Mouse (Mus musculus): Measurements from ENCODE around the gene Ropn1l. TPM values are rescaled to one million over a fixed set of nuclear protein-coding genes. Genes with fewer than 3 reads are reported as not detected.

The Ropn1l gene
- total and polyA plus RNA-seq, 3 experiments: 0.96 to 1.7 TPM; not detected in 1

DNA sequence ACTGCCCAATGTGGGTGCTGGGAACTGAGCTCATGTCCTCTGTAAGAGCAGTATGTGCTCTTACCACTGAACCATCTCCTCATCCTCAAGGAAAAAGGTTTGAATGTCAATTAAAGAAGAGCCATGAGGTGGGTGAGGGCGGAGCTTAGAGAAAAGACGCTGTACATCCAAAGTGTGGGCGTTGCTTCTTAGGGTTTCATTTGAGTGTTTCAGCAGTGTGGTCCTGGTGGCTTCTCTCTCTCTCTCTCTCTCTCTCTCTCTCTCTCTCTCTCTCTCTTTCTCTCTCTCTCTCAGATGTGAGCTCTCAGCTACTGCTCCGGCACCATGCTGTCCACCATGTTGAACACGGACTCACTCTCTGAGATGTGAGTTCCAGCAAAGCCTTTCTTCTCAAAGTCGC lies 39.9 kb downstream of the Ropn1l start (continued):
- no peak for TF ChIP-seq EP300 (IDR thresholded peaks at IDR 0.05; ENCODE audit: low read depth in 1 of 2, low read length in 2 of 2)

DNA sequence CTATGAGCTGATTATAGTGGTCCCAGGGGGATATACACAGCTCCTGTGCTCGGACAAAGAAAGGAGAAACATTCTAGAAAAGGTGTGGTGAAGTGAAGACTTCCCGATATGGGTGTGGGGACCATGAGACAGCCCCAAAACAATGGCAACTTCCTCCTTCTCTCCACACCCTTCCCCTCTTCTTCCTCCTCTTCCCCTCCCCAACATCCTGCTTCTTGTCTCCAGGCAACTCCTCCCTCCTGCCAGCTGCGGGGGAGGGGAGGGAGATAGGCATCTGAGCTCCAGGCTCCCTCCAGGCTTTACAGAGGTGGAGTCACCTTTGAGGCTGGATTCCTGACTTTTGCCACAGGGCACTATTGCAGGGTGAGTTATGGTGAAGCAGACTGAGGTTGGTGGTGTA lies 40.6 kb downstream of the Ropn1l start:
- Histone ChIP-seq H3K9ac (ENCODE audit: control insufficient read depth, low read depth, low read length, poor library complexity, severe bottlenecking) (peak overlapping the region; percentile 33), H3K4me3 (ENCODE audit: control insufficient read depth in 1 of 2, insufficient read depth in 1 of 2, low read depth in 2 of 2, low read length in 2 of 2) (peak overlapping the region; percentile 11 to 40; a peak in 3 of 4 replicates), H3K4me1 (ENCODE audit: control insufficient read depth in 1 of 2, insufficient read depth in 2 of 2, low read length in 2 of 2) (peaks cover 30 to 62% of the 10 kb centered on the region in 2 experiments), H3K27ac (ENCODE audit: control insufficient read depth, low read depth, low read length) (peak overlapping the region; percentile 86), H3K27me3 (ENCODE audit: control insufficient read depth in 1 of 2, insufficient read depth in 2 of 2, low read length in 2 of 2) (no peaks in the 10 kb centered on the region), H3K79me2 (ENCODE audit: control insufficient read depth, insufficient read depth, low read length, poor library complexity) (peaks cover 12% of the 10 kb centered on the region), H3K9me3 (replicated peaks; ENCODE audit: insufficient read depth, low read length) (no peaks in the 10 kb centered on the region), H3K36me3 (ENCODE audit: control insufficient read depth in 1 of 2, insufficient read depth in 2 of 2, low read length in 2 of 2) (peaks cover 0 to 50% of the 10 kb centered on the region in 2 experiments; a peak in 2 of 4 replicates)
- TF ChIP-seq USF1 (IDR thresholded peaks at IDR 0.05; ENCODE audit: low read depth, low read length): 0 out of 2 replicates have a peak, but pooled peaks have one; percentile 11
- no peak for TF ChIP-seq TAL1 (IDR thresholded peaks at IDR 0.05; ENCODE audit: low read length)
- TF ChIP-seq ELF1 (IDR thresholded peaks at IDR 0.05; ENCODE audit: low read depth, low read length): peak; percentile 86
- no peak for TF ChIP-seq MYB (IDR thresholded peaks at IDR 0.05; ENCODE audit: low read depth, low read length)
- TF ChIP-seq USF2 (IDR thresholded peaks at IDR 0.05; ENCODE audit: borderline replicate concordance in 1 of 2, insufficient read depth in 1 of 2, low read depth in 1 of 2, low read length in 2 of 2): no peak
- TF ChIP-seq MYC (IDR thresholded peaks at IDR 0.05; ENCODE audit: low read depth, low read length): peak; percentile 70
- TF ChIP-seq EP300 (IDR thresholded peaks at IDR 0.05; ENCODE audit: low read depth in 1 of 2, low read length in 2 of 2): peak; percentile 51 to 78; a peak in 3 of 4 replicates
- 0 out of 2 replicates have a peak, but pooled peaks have one; percentile 33 for TF ChIP-seq NELFE (IDR thresholded peaks at IDR 0.05; ENCODE audit: low read depth, low read length)
- TF ChIP-seq ZMIZ1 (IDR thresholded peaks at IDR 0.05; ENCODE audit: low read depth, low read length): no peak
- peak; percentile 28; the same call in 1 of the 2 replicates for TF ChIP-seq TCF12 (IDR thresholded peaks at IDR 0.05; ENCODE audit: low read depth, low read length)
- TF ChIP-seq SIN3A (IDR thresholded peaks at IDR 0.05; ENCODE audit: low read length): peak; percentile 70
- TF ChIP-seq TBP (IDR thresholded peaks at IDR 0.05; ENCODE audit: low read depth, low read length): peak; percentile 41; the same call in 1 of the 2 replicates
- TF ChIP-seq RCOR1 (IDR thresholded peaks at IDR 0.05; ENCODE audit: low read depth, low read length): peak; percentile 66; the same call in 1 of the 2 replicates
- peak; percentile 71 for TF ChIP-seq HCFC1 (IDR thresholded peaks at IDR 0.05; ENCODE audit: low read depth, low read length)
- TF ChIP-seq ZC3H11A (IDR thresholded peaks at IDR 0.05; ENCODE audit: low read depth, low read length): no peak
- TF ChIP-seq BHLHE40 (IDR thresholded peaks at IDR 0.05; ENCODE audit: borderline replicate concordance, low read depth, low read length): peak; percentile 40; the same call in 1 of the 2 replicates
- 0 out of 2 replicates have a peak, but pooled peaks have one; percentile 27 for TF ChIP-seq MEF2A (IDR thresholded peaks at IDR 0.05; ENCODE audit: extremely low read depth, insufficient replicate concordance, low read depth, low read length, poor library complexity, severe bottlenecking)
- TF ChIP-seq POLR2AphosphoS2 (IDR thresholded peaks at IDR 0.05; ENCODE audit: low read length): no peak
- no peak for TF ChIP-seq KAT2A (conservative IDR thresholded peaks at IDR 0.05; ENCODE audit: low read depth, low read length)
- no peak for TF ChIP-seq POLR2AphosphoS5 (IDR thresholded peaks at IDR 0.05; ENCODE audit: borderline replicate concordance, low read depth, low read length)
- TF ChIP-seq ZNF384 (IDR thresholded peaks at IDR 0.05; ENCODE audit: low read depth, low read length): no peak
- TF ChIP-seq GATA1 (IDR thresholded peaks at IDR 0.05; ENCODE audit: low read depth, low read length): peak; percentile 70
- TF ChIP-seq MXI1 (IDR thresholded peaks at IDR 0.05; ENCODE audit: low read depth, low read length): peak; percentile 51
- TF ChIP-seq CHD2 (IDR thresholded peaks at IDR 0.05; ENCODE audit: low read length): peak; percentile 82
- peak; percentile 83 for TF ChIP-seq ETS1 (IDR thresholded peaks at IDR 0.05; ENCODE audit: low read depth, low read length)
- peak; percentile 95; the same call in 1 of the 2 replicates for TF ChIP-seq MAZ (IDR thresholded peaks at IDR 0.05; ENCODE audit: low read depth, low read length)
- no peak for TF ChIP-seq GABPA (IDR thresholded peaks at IDR 0.05; ENCODE audit: low read depth, low read length)
- TF ChIP-seq E2F4 (IDR thresholded peaks at IDR 0.05; ENCODE audit: borderline replicate concordance, low read depth, low read length): no peak
- TF ChIP-seq MAX (IDR thresholded peaks at IDR 0.05; ENCODE audit: low read length): no peak; the same call in 1 of the 2 replicates
- DNase-seq (ENCODE audit: low read depth, low spot score): peak; percentile 86

Data from MEL (cell line).